Mouse (Mus musculus): ENCODE results near the gene Pgbd1. TPM values are rescaled to one million over a fixed set of nuclear protein-coding genes. Genes with fewer than 3 reads are reported as not detected.
"Not testable (repeated sequence)": the region's sequence is repeated elsewhere in the genome, so short reads cannot be mapped to it uniquely, and the experiment has no call there.

The Pgbd1 gene
- polyA plus RNA-seq, 1 experiment from 2014 or later = 0.17 TPM

DNA sequence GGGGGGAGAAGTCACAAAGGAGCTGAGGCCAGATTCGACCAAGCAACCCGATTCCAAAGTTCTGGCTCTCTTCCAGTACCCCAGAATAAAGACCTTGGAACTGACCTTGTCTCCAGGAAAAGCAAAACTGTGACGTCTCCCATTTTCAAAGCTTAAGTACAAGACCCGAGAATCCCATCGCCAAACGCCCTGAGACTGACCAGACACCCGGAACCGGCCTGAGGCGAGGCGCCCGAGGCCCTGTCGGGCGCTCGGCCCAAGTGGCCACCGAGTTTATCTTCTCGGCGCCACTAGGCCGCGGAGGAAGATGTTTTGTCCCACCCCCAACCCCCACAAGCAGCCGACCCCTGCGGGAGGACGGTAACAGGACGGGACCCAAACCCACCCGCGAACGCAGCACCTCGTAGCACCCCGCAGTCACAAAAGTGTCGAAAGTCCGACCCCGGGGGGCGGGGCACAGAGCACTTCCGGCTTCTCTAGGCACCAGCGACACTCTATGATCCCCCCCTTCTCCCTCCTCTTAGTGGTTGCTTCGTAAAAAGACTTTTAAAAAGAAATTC, 38.5 kb downstream of the Pgbd1 start, which contains the start of gene Zkscan3:
Zkscan3 (minus strand) TSS at position 469 of the 560 bp plus-strand sequence.
- no peak for TF ChIP-seq CTCF (IDR thresholded peaks at IDR 0.05)
- no peaks in the 10 kb centered on the region for H3K27me3 ChIP-seq
- ATAC-seq (peak; percentile 74), DNase-seq (ENCODE audit: low read depth, low spot score) (no peak)
- ChIA-PET POLR2A (interaction anchor here (1.0 to 2.3 kb wide), 2 partner anchors 51 to 108 kb away, joined by 3 to 9 read pairs; partner anchors contain the start of gene Zscan26), CTCF (interaction anchor here (2.2 kb wide), 1 partner anchor 14 kb away, joined by 10 read pairs; no protein-coding TSS in a partner anchor)
- in situ Hi-C loops (cut with MboI; ENCODE audit: low pct_unique_long_range_greater_than_20kb) = loop anchor here (5.0 to 25.0 kb wide), 3 partner anchors 52 to 635 kb away; partner anchors contain the start of genes Hist1h2ag, Hist1h2ah, Hist1h2bj and Hist1h2bk

DNA sequence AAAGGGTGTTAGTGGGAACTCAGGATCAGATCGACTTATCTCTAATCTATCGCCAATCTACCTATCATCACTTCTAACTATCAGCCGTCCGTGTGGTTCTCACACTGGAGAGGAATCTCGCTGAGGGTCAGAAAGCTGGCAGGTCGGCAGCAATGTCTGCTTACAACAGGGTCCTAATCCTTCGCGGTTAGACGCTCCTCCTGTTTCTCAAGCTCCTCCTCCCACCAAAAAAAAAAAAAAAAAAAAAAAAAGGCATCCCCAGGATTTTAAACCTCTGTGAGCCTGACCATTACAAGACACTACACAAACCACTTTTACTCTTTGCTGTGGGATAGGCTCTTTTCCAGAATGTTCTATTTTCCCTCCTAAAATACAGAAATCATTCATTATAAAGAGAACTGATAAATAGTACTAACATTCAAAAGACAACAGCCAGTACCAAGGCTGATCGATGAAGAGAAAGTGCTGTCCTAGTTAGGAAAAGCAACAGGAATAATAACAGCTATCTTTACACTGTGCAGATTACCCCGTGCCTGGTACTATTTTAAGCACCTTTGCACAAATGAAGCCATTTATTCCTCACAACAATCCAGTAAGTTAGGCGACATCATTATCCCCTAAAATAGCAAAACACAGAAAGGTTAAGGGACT, 39.1 kb downstream of the Pgbd1 start:
- no peaks in the 10 kb centered on the region for H3K27me3 ChIP-seq
- POLR2A ChIA-PET = interaction anchor here (0.6 to 2.3 kb wide), 3 partner anchors 36 to 53 kb away, joined by 3 to 9 read pairs (median 5); partner anchors contain the start of gene Zscan26
- CTCF ChIA-PET = interaction anchor here (0.7 to 0.9 kb wide), 2 partner anchors 11 to 23 kb away, joined by 3 read pairs; no protein-coding TSS in a partner anchor
- ATAC-seq = no peak
- DNase-seq (ENCODE audit: low read depth, low spot score) = no peak
- TF ChIP-seq CTCF (IDR thresholded peaks at IDR 0.05) = no peak
- in situ Hi-C loops (cut with MboI; ENCODE audit: low pct_unique_long_range_greater_than_20kb) = loop anchor here (5.0 to 25.0 kb wide), 3 partner anchors 53 to 636 kb away; partner anchors contain the start of genes Hist1h2ag, Hist1h2ah, Hist1h2bj and Hist1h2bk

DNA sequence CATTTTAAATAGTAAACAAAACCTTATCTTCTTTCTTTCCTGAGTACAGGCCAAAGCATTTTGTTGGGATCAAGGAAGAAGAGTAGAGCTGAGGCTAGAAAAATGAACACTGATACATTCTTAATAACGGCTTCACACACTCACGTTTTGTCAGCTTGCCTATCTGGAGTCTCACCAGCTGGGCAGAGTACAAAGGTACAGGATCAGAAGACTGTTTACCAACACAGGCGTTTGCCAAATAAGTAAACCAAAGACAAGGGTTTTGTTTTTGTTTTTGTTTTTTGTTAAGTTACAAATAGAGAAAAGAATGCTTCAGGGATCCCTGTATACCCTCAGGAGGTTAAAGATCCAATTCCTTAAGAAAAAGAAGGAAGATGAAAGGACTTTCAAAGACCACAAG, 39.7 kb downstream of the Pgbd1 start:
- POLR2A ChIA-PET = interaction anchor here (0.6 to 0.7 kb wide), 4 partner anchors 36 to 124 kb away, joined by 3 to 5 read pairs (median 4); no protein-coding TSS in a partner anchor
- CTCF ChIA-PET = interaction anchor here (0.7 to 0.9 kb wide), 2 partner anchors 11 to 22 kb away, joined by 3 read pairs; no protein-coding TSS in a partner anchor
- in situ Hi-C loops (cut with MboI; ENCODE audit: low pct_unique_long_range_greater_than_20kb) = loop anchor here (5.0 to 25.0 kb wide), 3 partner anchors 54 to 636 kb away; partner anchors contain the start of genes Hist1h2ag, Hist1h2ah, Hist1h2bj and Hist1h2bk

DNA sequence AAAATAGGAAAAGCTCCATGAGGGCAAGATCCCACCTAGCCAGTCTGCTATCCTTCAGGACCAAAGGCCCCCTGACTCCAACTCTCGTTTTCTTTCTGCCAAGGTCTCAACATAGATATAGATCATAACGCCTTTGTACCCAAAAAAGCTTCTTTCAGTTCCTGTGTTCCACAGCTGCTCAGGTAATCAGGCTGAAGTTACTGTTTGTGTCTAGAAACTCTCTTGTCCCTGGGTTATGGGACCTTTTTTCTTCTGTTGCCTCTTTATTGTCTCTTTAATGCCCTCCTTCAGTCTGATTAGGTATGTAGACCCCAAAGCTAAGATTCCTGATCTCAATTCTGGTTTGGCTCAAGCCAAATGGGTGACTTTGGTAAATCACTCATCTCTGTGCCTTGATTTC, 43.4 kb downstream of the Pgbd1 start:
- H3K27me3 ChIP-seq = no peaks in the 10 kb centered on the region
- ATAC-seq (no peak), DNase-seq (ENCODE audit: low read depth, low spot score) (no peak)
- in situ Hi-C loops (cut with MboI; ENCODE audit: low pct_unique_long_range_greater_than_20kb) = no loop called here
- POLR2A ChIA-PET = no interaction called here
- no peak for TF ChIP-seq CTCF (IDR thresholded peaks at IDR 0.05)
- CTCF ChIA-PET = interaction anchor here (2.8 kb wide), 1 partner anchor 9 kb away, joined by 11 read pairs; no protein-coding TSS in a partner anchor

More for the DNA sequence above, 39.7 kb downstream of the Pgbd1 start:
- DNase-seq (ENCODE audit: low read depth, low spot score) (no peak), ATAC-seq (no peak)
- no peak for TF ChIP-seq CTCF (IDR thresholded peaks at IDR 0.05)
- H3K27me3 ChIP-seq = no peaks in the 10 kb centered on the region

DNA sequence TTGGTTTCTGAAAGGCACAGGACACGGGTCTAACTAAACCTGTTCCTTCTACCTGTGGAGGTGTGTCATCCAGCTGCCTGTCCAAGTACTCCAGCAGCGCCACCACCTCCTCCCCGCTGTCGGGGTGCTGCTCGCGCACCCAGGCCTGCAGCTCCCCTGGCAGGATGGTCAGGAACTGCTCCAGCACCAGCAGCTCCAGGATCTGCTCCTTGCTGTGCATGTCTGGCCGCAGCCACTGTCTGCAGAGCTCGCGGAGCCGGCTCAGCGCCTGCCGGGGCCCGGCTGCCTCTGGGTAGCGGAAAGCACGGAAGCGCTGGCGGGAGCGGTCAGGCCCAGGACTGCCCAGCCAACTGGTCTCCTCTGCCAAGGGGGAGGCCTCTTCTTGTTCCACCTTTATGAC, 44.8 kb downstream of the Pgbd1 start:
- DNase-seq (ENCODE audit: low read depth, low spot score); in situ Hi-C loops (cut with MboI; ENCODE audit: low pct_unique_long_range_greater_than_20kb); H3K27me3 ChIP-seq; POLR2A ChIA-PET: not testable (repeated sequence)
- CTCF ChIA-PET = interaction anchor here (1.8 to 2.8 kb wide), 2 partner anchors 8 to 20 kb away, joined by 3 to 11 read pairs; no protein-coding TSS in a partner anchor
- ATAC-seq = peak; percentile 67

GRCm38 (mm10) chr13:21395623-21396022, 45.2 kb downstream of the Pgbd1 start:
- ChIA-PET CTCF (interaction anchor here (1.8 kb wide), 1 partner anchor 20 kb away, joined by 3 read pairs; no protein-coding TSS in a partner anchor), POLR2A (no interaction called here)

GRCm38 (mm10) chr13:21395211-21395610, 45.6 kb downstream of the Pgbd1 start:
- ATAC-seq = no peak
- CTCF ChIA-PET = interaction anchor here (1.8 kb wide), 1 partner anchor 21 kb away, joined by 3 read pairs; no protein-coding TSS in a partner anchor

More at GRCm38 (mm10) chr13:21395623-21396022, 45.2 kb downstream of the Pgbd1 start:
- no peaks in the 10 kb centered on the region for H3K27me3 ChIP-seq
- TF ChIP-seq CTCF (IDR thresholded peaks at IDR 0.05) = no peak
- in situ Hi-C loops (cut with MboI; ENCODE audit: low pct_unique_long_range_greater_than_20kb) = no loop called here
- ATAC-seq = no peak
- no peak for DNase-seq (ENCODE audit: low read depth, low spot score)

GRCm38 (mm10) chr13:21377773-21378172, 63.1 kb downstream of the Pgbd1 start:
- TF ChIP-seq CTCF (IDR thresholded peaks at IDR 0.05) = no peak
- ChIA-PET POLR2A (no interaction called here), CTCF (interaction anchor here (1.1 kb wide), 2 partner anchors 9 to 10 kb away, joined by 3 to 5 read pairs; no protein-coding TSS in a partner anchor)
- DNase-seq (ENCODE audit: low read depth, low spot score) = no peak
- no peaks in the 10 kb centered on the region for H3K27me3 ChIP-seq
- in situ Hi-C loops (cut with MboI; ENCODE audit: low pct_unique_long_range_greater_than_20kb) = no loop called here
- no peak for ATAC-seq

More at GRCm38 (mm10) chr13:21395211-21395610, 45.6 kb downstream of the Pgbd1 start:
- in situ Hi-C loops (cut with MboI; ENCODE audit: low pct_unique_long_range_greater_than_20kb) = no loop called here
- no peak for DNase-seq (ENCODE audit: low read depth, low spot score)
- no peaks in the 10 kb centered on the region for H3K27me3 ChIP-seq
- POLR2A ChIA-PET = interaction anchor here (1.0 kb wide), 1 partner anchor 31 kb away, joined by 3 read pairs; no protein-coding TSS in a partner anchor
- no peak for TF ChIP-seq CTCF (IDR thresholded peaks at IDR 0.05)

- in situ Hi-C loops (cut with MboI; ENCODE audit: low pct_unique_long_range_greater_than_20kb) = no loop called here
- no peak for ATAC-seq
- TF ChIP-seq CTCF (IDR thresholded peaks at IDR 0.05) = no peak
- CTCF ChIA-PET = no interaction called here
- H3K27me3 ChIP-seq = no peaks in the 10 kb centered on the region
- DNase-seq (ENCODE audit: low read depth, low spot score) = no peak
- POLR2A ChIA-PET = no interaction called here
These were observed 68.2 kb downstream of the Pgbd1 start for GRCm38 (mm10) chr13:21372700-21373099.

Other genes starting within 250 kb of the Pgbd1 start
- gene Gpx5, start 148.3 kb downstream of the Pgbd1 start, polyA plus RNA-seq (2021) = not detected
- not detected for gene Gpx6, start 128.9 kb downstream of the Pgbd1 start, polyA plus RNA-seq (2021)
- gene Olfr1367, start 94.1 kb downstream of the Pgbd1 start, polyA plus RNA-seq (2021) = not detected
- gene Zscan12, start 78.2 kb downstream of the Pgbd1 start, polyA plus RNA-seq (2021) = 10.4 TPM
- gene Zkscan3, start 38.3 kb downstream of the Pgbd1 start, polyA plus RNA-seq (2021) = 54.0 TPM
- gene Zscan26, start 12.7 kb upstream of the Pgbd1 start, polyA plus RNA-seq (2021) = 25.5 TPM
- gene Nkapl, start 27.5 kb upstream of the Pgbd1 start, polyA plus RNA-seq (2021) = 0.42 TPM
- 2.5 TPM for gene Zkscan4, start 37.8 kb upstream of the Pgbd1 start, polyA plus RNA-seq (2021)
- gene Gm10065, start 38.4 kb upstream of the Pgbd1 start, polyA plus RNA-seq (2021) = not detected
- 34.4 TPM for gene AK157302, start 54.2 kb upstream of the Pgbd1 start, polyA plus RNA-seq (2021)
- gene Gm11273, start 60.4 kb upstream of the Pgbd1 start, polyA plus RNA-seq (2021) = 416 TPM
- gene Zkscan8, start 90.1 kb upstream of the Pgbd1 start, polyA plus RNA-seq (2021) = 12.5 TPM
- 0.01 TPM for gene Olfr1366, start 101.8 kb upstream of the Pgbd1 start, polyA plus RNA-seq (2021)
- 0.09 TPM for gene Olfr1535, start 118.8 kb upstream of the Pgbd1 start, polyA plus RNA-seq (2021)
- gene Olfr1364, start 140.7 kb upstream of the Pgbd1 start, polyA plus RNA-seq (2021) = not detected
- gene Olfr1362, start 173.0 kb upstream of the Pgbd1 start, polyA plus RNA-seq (2021) = not detected
- gene Olfr11, start 201.5 kb upstream of the Pgbd1 start, polyA plus RNA-seq (2021) = not detected
- not detected for gene Olfr1361, start 222.3 kb upstream of the Pgbd1 start, polyA plus RNA-seq (2021)
- not detected for gene Olfr1360, start 236.3 kb upstream of the Pgbd1 start, polyA plus RNA-seq (2021)